Mouse (Mus musculus) frontal cortex, postnatal 25 days (tissue): ENCODE data around the gene Wnt7a.

ENCODE experiments used
- DNase-seq, 2 experiments: peaks; one replicate each; pipeline ENCODE4 v3.0.0; 2022; ENCODE audit warnings: low spot score in 2 of 2

Gene Wnt7a

GRCm38 (mm10) chr6:91410961-91411368, at the start of gene Wnt7a:
TSS of gene Wnt7a (minus strand) at chr6:91411363.
- no peak for DNase-seq

- DNase-seq = no peak
Measured at GRCm38 (mm10) chr6:91459471-91459870, 48.3 kb upstream of the Wnt7a start.

GRCm38 (mm10) chr6:91454546-91454945, 43.4 kb upstream of the Wnt7a start:
- DNase-seq = no peak

- no peak for DNase-seq
Measured at GRCm38 (mm10) chr6:91452056-91452455, 40.9 kb upstream of the Wnt7a start.

GRCm38 (mm10) chr6:91449472-91450225, 38.5 kb upstream of the Wnt7a start:
- no peak for DNase-seq

- DNase-seq = no peak
Measured at GRCm38 (mm10) chr6:91445316-91445715, 34.2 kb upstream of the Wnt7a start.

GRCm38 (mm10) chr6:91441145-91441662, 30.0 kb upstream of the Wnt7a start:
- DNase-seq = no peak

GRCm38 (mm10) chr6:91440474-91441144, 29.4 kb upstream of the Wnt7a start:
- peak; percentile 98 for DNase-seq

- no peak for DNase-seq
Measured at GRCm38 (mm10) chr6:91424151-91424550, 13.0 kb upstream of the Wnt7a start.

GRCm38 (mm10) chr6:91421629-91422028, 10.5 kb upstream of the Wnt7a start:
- DNase-seq = no peak

- no peak for DNase-seq
Measured at GRCm38 (mm10) chr6:91417291-91417845, 6.2 kb upstream of the Wnt7a start.

- DNase-seq = no peak
Measured at GRCm38 (mm10) chr6:91416146-91416545, 5.0 kb upstream of the Wnt7a start.

GRCm38 (mm10) chr6:91414890-91415289, 3.7 kb upstream of the Wnt7a start:
- peak in 1 of 2 experiments; percentile 40 for DNase-seq

- peak; percentile 79 to 86 for DNase-seq
Measured at GRCm38 (mm10) chr6:91411369-91411981, 312 bp upstream of the Wnt7a start.

- DNase-seq = no peak
Measured at GRCm38 (mm10) chr6:91410168-91410780, 889 bp downstream of the Wnt7a start.

- no peak for DNase-seq
Measured at GRCm38 (mm10) chr6:91409448-91410167, 1.6 kb downstream of the Wnt7a start.

GRCm38 (mm10) chr6:91408616-91409015, 2.5 kb downstream of the Wnt7a start:
- no peak for DNase-seq

GRCm38 (mm10) chr6:91401591-91401990, 9.6 kb downstream of the Wnt7a start:
- no peak for DNase-seq

- no peak for DNase-seq
Measured at GRCm38 (mm10) chr6:91400514-91400913, 10.6 kb downstream of the Wnt7a start.

GRCm38 (mm10) chr6:91392475-91393174, 18.5 kb downstream of the Wnt7a start:
- no peak for DNase-seq
